11 mouse cellular contexts compared by ENCODE assay signal in the genomic region with DNA sequence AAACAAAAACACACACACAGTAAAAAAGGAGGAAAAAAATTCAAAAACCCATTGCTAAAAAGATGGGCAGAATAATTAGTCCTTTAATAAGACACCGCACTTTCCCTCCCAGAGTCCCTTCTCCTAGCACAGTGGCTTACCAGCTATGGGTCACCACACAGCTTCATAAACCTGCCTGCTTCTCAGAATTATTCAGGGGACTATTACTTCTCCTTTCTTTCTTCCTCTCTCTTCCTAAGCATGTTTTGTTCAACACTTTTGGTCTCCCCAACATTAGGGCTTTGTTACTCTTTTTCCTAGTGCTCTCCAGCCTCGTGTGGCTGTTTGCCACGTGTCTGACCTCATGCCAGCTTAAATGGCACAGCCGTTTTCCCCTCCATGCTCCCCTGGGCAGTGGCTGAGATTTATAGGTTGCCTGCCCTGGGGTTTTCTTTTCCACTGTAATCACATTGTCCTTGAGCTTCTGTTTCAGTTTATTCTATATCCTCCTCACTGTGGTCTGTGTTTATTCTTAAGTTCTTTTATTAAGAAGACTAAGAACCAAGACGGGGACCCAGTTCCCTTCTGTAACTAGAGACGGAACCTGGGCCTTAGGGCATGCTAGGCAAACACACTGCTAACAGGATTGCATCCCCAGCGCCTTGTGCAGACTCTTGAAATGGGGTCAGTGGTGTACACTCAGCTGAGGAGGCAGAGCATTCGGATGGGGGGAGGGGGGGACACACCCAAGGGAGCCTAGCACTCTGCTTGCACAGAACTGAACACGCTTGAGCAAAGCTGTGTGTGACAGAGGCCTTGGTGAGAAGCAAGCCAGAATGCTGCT. TPM values are rescaled to one million over a fixed set of nuclear protein-coding genes. Genes with fewer than 3 reads are reported as not detected.
DNase-seq lines count a peak whose midpoint lies in the region; ATAC-seq and TF ChIP-seq lines count a peak whose summit lies in the region.
"Had no signal": no experiment of that assay in that cellular context is flagged by ENCODE, and none has a peak within 500 bp of the region (broad histone marks: within the 10 kb centered on the region; RNA-seq: fewer than 3 reads in every experiment).

No protein-coding gene starts in this region.

- no peak for ATAC-seq in liver, embryonic 13.5 days (ENCODE audit: low read depth)
- no peak for ATAC-seq in liver, embryonic 11.5 days (replicated peaks; ENCODE audit: low FRiP score)
- ATAC-seq in hindbrain, postnatal 0 days = peak; percentile 39; the same call in 1 of the 2 replicates
- ATAC-seq in neural tube, embryonic 14.5 days (ENCODE audit: low read depth) = peak; percentile 69; the same call in 1 of the 2 replicates
- no peak for ATAC-seq in intestine, postnatal 0 days
- ATAC-seq: forebrain, postnatal 0 days had no signal

- H3K4me2 ChIP-seq in liver, embryonic 13.5 days = no peak overlapping the region
- no peak overlapping the region for H3K4me2 ChIP-seq in liver, embryonic 11.5 days
- no peak overlapping the region for H3K4me2 ChIP-seq in hindbrain, postnatal 0 days (ENCODE audit: low read depth, low read length)
- no peak overlapping the region for H3K4me2 ChIP-seq in neural tube, embryonic 14.5 days (ENCODE audit: low read depth, low read length)
- H3K4me2 ChIP-seq in intestine, postnatal 0 days (replicated peaks; ENCODE audit: low read depth) = no peak overlapping the region

- no peaks in the 10 kb centered on the region for H3K36me3 ChIP-seq in liver, embryonic 13.5 days
- no peaks in the 10 kb centered on the region for H3K36me3 ChIP-seq in liver, embryonic 11.5 days (ENCODE audit: control insufficient read depth, insufficient read depth, low read length)
- no peaks in the 10 kb centered on the region for H3K36me3 ChIP-seq in hindbrain, postnatal 0 days (ENCODE audit: insufficient read depth, low read length)
- no peaks in the 10 kb centered on the region for H3K36me3 ChIP-seq in neural tube, embryonic 14.5 days (ENCODE audit: control insufficient read depth, insufficient read depth, low read length)
- H3K36me3 ChIP-seq in intestine, postnatal 0 days (ENCODE audit: control insufficient read depth, insufficient read depth) = no peaks in the 10 kb centered on the region

- 65% methylated on average over 9 of the region's 9 CpGs for WGBS in liver, embryonic 13.5 days (ENCODE audit: insufficient replicate concordance)
- 72% methylated on average over 9 of the region's 9 CpGs for WGBS in liver, embryonic 11.5 days
- WGBS in hindbrain, postnatal 0 days = 31% methylated on average over 9 of the region's 9 CpGs
- 22% methylated on average over 9 of the region's 9 CpGs for WGBS in neural tube, embryonic 14.5 days
- 55% methylated on average over 9 of the region's 9 CpGs for WGBS in intestine, postnatal 0 days

- H3K27ac ChIP-seq in liver, embryonic 13.5 days = peak overlapping the region; percentile 36; the same call in 1 of the 2 replicates
- H3K27ac ChIP-seq in liver, embryonic 11.5 days (ENCODE audit: low read depth, low read length) = no peak overlapping the region
- H3K27ac ChIP-seq in hindbrain, postnatal 0 days = peak overlapping the region; percentile 21; the same call in 1 of the 2 replicates
- peak overlapping the region; percentile 45; the same call in 1 of the 2 replicates for H3K27ac ChIP-seq in neural tube, embryonic 14.5 days (ENCODE audit: low read depth, low read length)
- no peak overlapping the region for H3K27ac ChIP-seq in intestine, postnatal 0 days (ENCODE audit: low read depth, low read length)

- H3K4me1 ChIP-seq in liver, embryonic 13.5 days (replicated peaks) = peaks cover 52% of the 10 kb centered on the region
- H3K4me1 ChIP-seq in liver, embryonic 11.5 days (replicated peaks; ENCODE audit: control insufficient read depth, insufficient read depth, low read length) = peaks cover 19% of the 10 kb centered on the region
- peaks cover 3% of the 10 kb centered on the region; the same call in 1 of the 2 replicates for H3K4me1 ChIP-seq in hindbrain, postnatal 0 days (ENCODE audit: insufficient read depth, low read length)
- H3K4me1 ChIP-seq in neural tube, embryonic 14.5 days (ENCODE audit: control insufficient read depth, insufficient read depth, low read length) = peaks cover 8% of the 10 kb centered on the region; the same call in 1 of the 2 replicates
- H3K4me1 ChIP-seq in intestine, postnatal 0 days (replicated peaks; ENCODE audit: control insufficient read depth, insufficient read depth, low read length) = no peaks in the 10 kb centered on the region

- H3K4me3 ChIP-seq in liver, embryonic 13.5 days (replicated peaks) = no peak overlapping the region
- no peak overlapping the region for H3K4me3 ChIP-seq in liver, embryonic 11.5 days (ENCODE audit: low read depth, low read length)
- no peak overlapping the region for H3K4me3 ChIP-seq in hindbrain, postnatal 0 days (ENCODE audit: low read length)
- no peak overlapping the region for H3K4me3 ChIP-seq in neural tube, embryonic 14.5 days (ENCODE audit: low read depth, low read length)
- H3K4me3 ChIP-seq in intestine, postnatal 0 days (ENCODE audit: low read depth, low read length) = no peak overlapping the region

- no peaks in the 10 kb centered on the region for H3K9me3 ChIP-seq in liver, embryonic 13.5 days (replicated peaks)
- H3K9me3 ChIP-seq in liver, embryonic 11.5 days (ENCODE audit: control insufficient read depth, low read length) = no peaks in the 10 kb centered on the region
- H3K9me3 ChIP-seq in hindbrain, postnatal 0 days (ENCODE audit: low read length) = no peaks in the 10 kb centered on the region
- no peaks in the 10 kb centered on the region for H3K9me3 ChIP-seq in neural tube, embryonic 14.5 days (ENCODE audit: control insufficient read depth, low read length)
- no peaks in the 10 kb centered on the region for H3K9me3 ChIP-seq in intestine, postnatal 0 days (ENCODE audit: control insufficient read depth)

- no peak for TF ChIP-seq CTCF in hindbrain, postnatal 0 days (IDR thresholded peaks at IDR 0.05; ENCODE audit: low read depth)
- no peak for TF ChIP-seq CTCF in intestine, postnatal 0 days (IDR thresholded peaks at IDR 0.05; ENCODE audit: low read depth)

- DNase-seq in adrenal gland, postnatal 10 days = peak; percentile 44
- DNase-seq in adrenal gland, postnatal 4 days (ENCODE audit: low spot score in 2 of 2) = no peak
- no peak for DNase-seq in liver, embryonic 13.5 days
- DNase-seq in liver, embryonic 11.5 days (ENCODE audit: low spot score) = no peak
- DNase-seq in hindbrain, postnatal 0 days (ENCODE audit: low spot score) = peak; percentile 42
- no peak for DNase-seq in urinary bladder, adult 18-20 months (ENCODE audit: low spot score in 2 of 2)
- DNase-seq: cerebellum, adult 9-11 months; forebrain, postnatal 0 days; right cerebral cortex, adult 18-20 months had no signal

- no peak overlapping the region for H3K9ac ChIP-seq in liver, embryonic 13.5 days
- no peak overlapping the region for H3K9ac ChIP-seq in liver, embryonic 11.5 days (ENCODE audit: low read depth, low read length)
- no peak overlapping the region for H3K9ac ChIP-seq in hindbrain, postnatal 0 days (replicated peaks; ENCODE audit: low read length)
- H3K9ac ChIP-seq in neural tube, embryonic 14.5 days (replicated peaks; ENCODE audit: low read depth, low read length) = no peak overlapping the region
- no peak overlapping the region for H3K9ac ChIP-seq in intestine, postnatal 0 days (ENCODE audit: low read depth, low read length)
- H3K9ac ChIP-seq: forebrain, postnatal 0 days had no signal

- no peaks in the 10 kb centered on the region for H3K27me3 ChIP-seq in liver, embryonic 13.5 days
- H3K27me3 ChIP-seq in liver, embryonic 11.5 days (replicated peaks; ENCODE audit: control insufficient read depth, insufficient read depth, low read length) = no peaks in the 10 kb centered on the region
- H3K27me3 ChIP-seq in hindbrain, postnatal 0 days (ENCODE audit: insufficient read depth, low read length) = no peaks in the 10 kb centered on the region
- H3K27me3 ChIP-seq in neural tube, embryonic 14.5 days (ENCODE audit: control insufficient read depth, insufficient read depth, low read length) = no peaks in the 10 kb centered on the region
- H3K27me3 ChIP-seq in intestine, postnatal 0 days (replicated peaks; ENCODE audit: control insufficient read depth, insufficient read depth, low read length) = no peaks in the 10 kb centered on the region

RNA-seq across cellular contexts. Expression of gene Hdhd5, which starts 54.2 kb away (rescaled TPM):
- total RNA-seq in adrenal gland, postnatal 10 days (2021) = 10 to 100 TPM; 24.9 to 34.0 TPM
- 10 to 100 TPM; 34.8 to 35.1 TPM for total RNA-seq in adrenal gland, postnatal 4 days (2021)
- polyA plus RNA-seq in liver, embryonic 13.5 days (2015; fragmentation: Nextera tagmentation; extraction: Ambion mirVana) = 11.5 and 12.5 TPM in 2 replicates
- polyA plus RNA-seq in liver, embryonic 11.5 days (2014; fragmentation: Nextera tagmentation; extraction: Ambion mirVana) = 19.9 and 20.7 TPM in 2 replicates
- 38.2 and 38.9 TPM in 2 replicates for total RNA-seq in hindbrain, postnatal 0 days (2014; rRNA removed)
- 19.1 and 19.8 TPM in 2 replicates for polyA plus RNA-seq in hindbrain, postnatal 0 days (2015; fragmentation: Nextera tagmentation; extraction: Ambion mirVana)
- polyA plus RNA-seq in neural tube, embryonic 14.5 days (2014; fragmentation: Nextera tagmentation; extraction: Ambion mirVana) = 11.8 and 14.2 TPM in 2 replicates
- 5.9 and 6.1 TPM in 2 replicates for polyA plus RNA-seq in intestine, postnatal 0 days (2015; fragmentation: Nextera tagmentation; extraction: Ambion mirVana)

Comparison
In these comparisons a context has a peak if more than half of its experiments do, and no peak if none do; other contexts are left out.
1. DNase-seq: peak in adrenal gland, postnatal 10 days (single experiment) and hindbrain, postnatal 0 days (single experiment); none in adrenal gland, postnatal 4 days (0 of 2), liver, embryonic 13.5 days (single experiment), liver, embryonic 11.5 days (single experiment) and urinary bladder, adult 18-20 months (0 of 2).
2. H3K27ac ChIP-seq: peak in liver, embryonic 13.5 days (single experiment), hindbrain, postnatal 0 days (single experiment) and neural tube, embryonic 14.5 days (single experiment); none in liver, embryonic 11.5 days (single experiment) and intestine, postnatal 0 days (single experiment).
3. ATAC-seq: peak in hindbrain, postnatal 0 days (single experiment) and neural tube, embryonic 14.5 days (single experiment); none in liver, embryonic 13.5 days (single experiment), liver, embryonic 11.5 days (single experiment) and intestine, postnatal 0 days (single experiment).